Mouse (Mus musculus) heart, postnatal 36 days (tissue): ENCODE measurements around the gene Parp3. TPM values are rescaled to one million over a fixed set of nuclear protein-coding genes. Genes with fewer than 3 reads are reported as not detected.

ENCODE experiments used
- DNase-seq, 2 experiments: peaks; one replicate each; pipeline ENCODE4 v3.0.0; 2021 to 2022
- intact Hi-C: fragments of 180-260 bp; cut with DNase I; formaldehyde crosslinking; loops from one replicate; pipeline ENCODE4 v1.15.1; 2025
- total RNA-seq, 2 experiments: library from RNA; stranded (reverse); gene quantifications; 2 replicates each; pipeline ENCODE4 v1.2.3; 2021

Parp3 gene
- total RNA-seq, 2 experiments from 2014 or later = 27.2 to 33.7 TPM

DNA sequence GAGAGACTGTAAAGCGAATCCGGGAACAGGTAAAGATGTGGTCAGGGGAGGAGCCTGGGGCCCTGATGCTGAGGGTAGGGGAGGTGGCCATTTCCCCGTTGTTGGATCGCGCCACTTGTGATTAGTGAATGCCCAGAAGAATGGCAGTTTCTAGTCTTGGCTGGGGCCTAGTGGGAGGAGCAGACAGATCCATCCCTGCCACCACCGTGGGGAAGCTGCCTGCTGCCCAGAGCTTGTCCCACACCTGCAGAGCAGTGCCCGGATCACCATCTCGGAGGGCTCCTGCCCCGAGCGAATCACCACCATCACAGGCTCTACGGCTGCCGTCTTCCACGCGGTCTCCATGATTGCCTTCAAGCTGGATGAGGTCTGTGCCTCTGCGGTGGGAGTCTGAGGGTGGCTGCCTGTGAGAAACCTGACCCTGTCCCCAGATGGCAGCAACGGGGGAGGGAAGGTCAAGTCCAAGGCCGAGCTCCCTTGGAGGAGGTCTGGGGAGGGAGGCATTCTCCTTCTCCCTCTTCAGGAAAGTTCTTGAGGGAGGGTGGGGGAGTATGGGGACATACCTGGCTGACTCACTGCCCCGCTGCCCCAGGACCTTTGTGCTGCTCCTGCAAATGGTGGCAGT, 16.2 kb downstream of the Parp3 start:
- DNase-seq = no peak
- intact Hi-C loops = no loop called here

DNA sequence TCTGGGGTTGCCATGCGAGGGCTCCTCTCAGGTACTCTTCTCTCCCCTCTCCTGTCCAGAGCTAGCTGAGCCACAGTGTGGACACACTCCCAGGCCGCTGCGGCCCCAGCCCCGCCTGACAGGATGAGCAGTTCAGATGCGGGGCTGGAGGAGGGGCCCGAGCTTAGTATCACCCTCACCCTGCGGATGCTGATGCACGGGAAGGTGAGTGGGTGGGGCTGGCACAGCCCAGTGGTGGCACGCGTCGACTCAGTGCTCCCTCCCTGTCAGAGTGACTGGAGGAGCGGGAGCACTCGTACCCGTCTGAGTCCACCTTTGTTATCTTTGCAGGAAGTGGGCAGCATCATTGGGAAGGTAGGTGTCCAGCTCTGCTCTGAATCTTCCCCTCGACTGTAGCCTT, 16.8 kb downstream of the Parp3 start:
- intact Hi-C loops = no loop called here
- DNase-seq = no peak

DNA sequence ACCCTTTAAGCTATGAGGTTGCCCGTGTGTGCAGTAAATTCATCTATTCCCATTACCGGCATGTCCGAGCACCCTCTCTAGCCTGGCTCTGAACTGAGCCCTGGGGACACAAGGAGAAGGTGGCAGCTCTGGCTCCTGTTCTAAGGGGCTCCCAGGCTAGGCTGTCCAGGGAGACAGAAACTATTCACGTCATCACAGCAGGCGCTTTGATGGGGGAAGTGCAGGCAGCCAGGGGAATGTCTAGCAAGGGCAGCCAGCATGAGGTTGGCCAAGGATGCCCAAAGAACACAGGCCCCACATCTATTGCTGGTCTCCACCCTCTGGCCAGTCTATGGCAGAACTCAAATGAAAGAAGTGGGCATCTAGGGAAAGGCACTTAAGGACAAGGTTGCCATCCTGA, 18.8 kb downstream of the Parp3 start:
- intact Hi-C loops = no loop called here
- no peak for DNase-seq

DNA sequence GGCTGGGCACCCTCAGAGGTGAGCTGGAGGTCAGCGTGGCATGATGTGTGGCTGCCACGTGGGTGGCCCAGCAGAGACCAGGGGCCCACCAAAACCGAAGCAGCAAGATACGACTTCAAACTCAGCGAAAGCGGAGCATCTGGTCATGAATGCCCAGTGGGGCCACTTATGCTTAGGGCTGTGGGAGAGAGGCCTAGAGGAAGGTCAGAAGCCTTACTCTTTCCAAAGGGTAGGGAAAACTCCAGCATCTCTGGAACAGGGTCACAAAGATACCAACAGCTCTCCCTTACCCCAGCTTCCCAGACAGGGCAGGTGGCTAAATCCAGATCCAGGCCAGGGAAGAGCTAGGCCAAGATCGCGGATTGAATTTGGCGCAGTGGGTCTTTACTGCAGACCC, 19.6 kb downstream of the Parp3 start:
- intact Hi-C loops = no loop called here
- no peak for DNase-seq

DNA sequence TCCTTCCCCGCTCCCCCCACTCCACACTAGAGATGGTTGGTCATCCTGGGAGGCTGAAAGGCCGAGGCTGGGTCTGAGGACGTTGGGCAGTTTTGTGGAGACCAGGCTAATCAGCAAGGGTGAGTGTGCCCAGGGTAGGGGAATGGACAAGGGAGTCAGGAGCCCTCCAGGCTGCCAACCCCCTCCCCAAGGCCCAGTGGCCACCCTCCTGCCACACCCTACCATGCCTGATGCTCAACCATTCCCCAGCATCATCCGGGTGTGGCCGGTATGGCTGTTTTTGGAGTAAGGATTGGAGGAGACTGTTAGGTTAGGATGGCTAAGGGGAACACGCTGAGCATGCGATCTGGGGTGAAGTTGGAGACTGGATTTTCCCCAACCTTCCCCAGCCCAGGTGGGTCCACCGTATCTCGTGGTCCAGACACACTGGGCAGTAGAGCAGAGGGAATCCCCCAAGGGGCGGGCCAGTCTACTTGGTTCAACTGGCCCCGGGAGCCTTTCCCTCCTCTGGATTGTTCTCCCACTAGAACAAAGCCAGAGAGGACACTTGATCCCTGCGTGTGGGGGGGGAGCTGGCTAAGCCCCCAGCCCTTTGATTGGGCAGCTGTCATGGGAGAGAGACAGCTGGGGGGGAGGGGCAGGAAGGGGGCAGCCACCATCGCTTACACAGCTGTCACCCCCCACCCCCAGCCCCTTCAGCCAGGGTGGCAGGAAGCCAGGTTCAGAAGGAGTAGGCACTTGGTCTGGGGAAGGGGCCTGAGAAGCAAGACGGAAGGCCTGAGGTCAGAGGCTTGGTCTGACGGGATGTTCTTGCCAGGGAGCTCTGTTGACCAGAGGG, 20.2 kb downstream of the Parp3 start:
- DNase-seq = no peak
- intact Hi-C loops = no loop called here

DNA sequence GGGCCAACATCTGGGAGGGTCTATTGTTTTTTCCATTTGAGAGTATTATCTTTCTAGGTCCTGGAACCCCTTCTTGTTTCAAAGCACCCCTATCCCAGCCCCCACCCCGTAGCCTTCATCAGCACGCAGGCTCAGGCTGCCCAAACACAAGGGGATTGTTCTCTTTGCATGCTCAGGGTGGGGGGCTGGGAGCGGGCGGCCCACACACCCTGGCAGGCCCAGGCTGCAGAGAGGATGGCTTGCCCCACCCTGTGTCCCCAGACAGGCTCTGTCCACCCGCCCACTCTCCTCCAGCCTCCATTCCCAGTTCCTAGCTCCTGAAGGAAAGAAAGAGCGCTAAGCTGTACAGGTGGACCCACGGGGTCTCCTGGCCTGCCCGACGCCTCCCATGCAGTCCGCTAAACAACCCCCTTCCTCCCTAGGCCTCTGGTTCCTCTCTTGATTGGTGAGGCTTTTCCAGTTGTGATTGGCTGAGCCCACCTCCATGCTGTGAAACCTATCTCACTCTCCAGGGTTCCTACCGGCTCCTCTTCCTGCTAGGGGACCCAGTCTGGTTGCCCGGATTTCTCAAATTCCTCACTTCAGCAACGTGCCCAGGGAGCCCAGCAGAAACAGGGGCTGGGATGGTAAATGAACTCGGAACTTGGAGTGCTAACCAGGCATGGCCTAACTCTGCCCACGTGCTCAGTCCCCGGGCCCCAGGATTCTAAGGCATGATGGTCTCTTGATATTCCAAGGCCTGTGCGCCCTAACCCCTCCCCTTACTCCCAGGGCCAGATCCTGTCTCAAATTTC, 21.7 kb downstream of the Parp3 start:
- DNase-seq = no peak
- intact Hi-C loops = no loop called here

DNA sequence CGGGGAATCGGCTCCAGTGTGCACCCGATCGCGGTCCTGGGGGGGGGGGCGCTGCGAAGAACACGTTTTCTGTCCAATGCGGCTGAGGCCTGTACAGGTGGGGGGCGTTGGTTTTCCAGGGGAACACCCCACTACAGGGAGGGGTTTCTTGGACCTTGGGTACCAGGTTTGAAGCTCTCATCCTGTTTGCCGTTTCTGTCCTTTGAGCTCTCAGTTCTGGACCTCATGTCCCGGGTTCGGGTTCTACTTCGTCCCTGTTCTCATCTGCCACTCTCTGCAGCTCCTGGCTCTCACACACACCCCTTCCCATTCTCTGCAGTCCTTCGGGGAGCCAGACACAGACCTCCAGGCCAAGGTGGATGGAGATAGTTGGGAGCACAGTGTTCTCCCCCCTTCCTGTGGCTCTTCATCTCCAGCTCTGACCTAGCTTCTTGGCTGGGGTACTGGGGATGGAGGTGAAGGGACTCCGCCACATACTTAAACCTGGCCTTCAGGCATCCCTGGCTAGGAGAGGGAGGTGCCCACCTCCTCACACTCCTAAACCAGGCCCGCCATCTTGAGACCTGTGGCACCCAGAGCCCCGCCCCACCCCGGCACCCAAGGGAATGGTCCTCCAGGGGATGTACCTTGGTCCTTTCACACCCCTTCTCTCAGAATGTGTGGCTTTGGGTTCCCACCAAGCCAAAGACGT, 22.5 kb downstream of the Parp3 start:
- no peak for DNase-seq

DNA sequence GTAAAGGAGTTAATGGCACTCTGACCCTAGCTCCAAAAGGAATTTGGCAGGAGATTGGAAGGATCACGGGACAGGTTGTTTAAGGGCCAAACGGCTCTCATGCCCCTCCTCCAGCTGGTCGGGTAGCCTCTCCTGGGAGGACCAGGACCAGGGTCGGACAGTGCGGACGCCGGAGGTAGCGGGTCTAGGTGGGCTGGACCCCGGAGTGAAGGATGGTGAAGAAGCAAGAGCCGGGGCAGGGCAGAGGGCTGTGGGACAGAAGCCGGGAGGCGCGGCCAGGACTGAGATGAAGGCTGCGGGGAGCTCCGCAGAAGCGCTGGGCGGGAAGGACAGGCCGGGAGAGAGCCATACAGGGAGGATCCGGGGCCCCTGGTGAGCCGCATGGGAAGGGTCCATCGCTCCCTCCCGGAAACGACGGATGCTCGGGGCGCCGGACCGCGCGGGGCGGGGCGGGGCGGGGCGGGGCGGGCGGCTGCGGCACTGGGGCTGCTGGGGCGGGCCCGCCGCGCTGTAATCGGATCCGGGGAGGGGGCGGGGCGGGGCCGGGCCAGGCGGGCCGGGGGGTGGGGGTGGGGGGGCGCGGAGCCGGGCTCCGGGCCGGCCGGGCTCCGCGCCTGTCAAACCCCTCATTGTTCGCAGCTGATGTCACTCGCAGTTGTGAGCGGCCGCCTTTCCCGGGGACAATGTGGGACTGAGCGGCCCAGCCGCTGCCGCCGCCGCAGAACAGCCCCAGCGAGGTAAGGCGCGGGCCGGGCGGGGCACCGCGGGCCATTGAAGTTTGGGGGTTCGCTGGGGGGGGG, 23.3 kb downstream of the Parp3 start, which contains the start of gene Pcbp4:
Gene Pcbp4, plus strand, starts transcription at position 21 of the 800 bp plus-strand sequence.
- intact Hi-C loops = no loop called here
- DNase-seq = peak; percentile 71 to 74

More for the DNA sequence above, 22.5 kb downstream of the Parp3 start:
- intact Hi-C loops = no loop called here

DNA sequence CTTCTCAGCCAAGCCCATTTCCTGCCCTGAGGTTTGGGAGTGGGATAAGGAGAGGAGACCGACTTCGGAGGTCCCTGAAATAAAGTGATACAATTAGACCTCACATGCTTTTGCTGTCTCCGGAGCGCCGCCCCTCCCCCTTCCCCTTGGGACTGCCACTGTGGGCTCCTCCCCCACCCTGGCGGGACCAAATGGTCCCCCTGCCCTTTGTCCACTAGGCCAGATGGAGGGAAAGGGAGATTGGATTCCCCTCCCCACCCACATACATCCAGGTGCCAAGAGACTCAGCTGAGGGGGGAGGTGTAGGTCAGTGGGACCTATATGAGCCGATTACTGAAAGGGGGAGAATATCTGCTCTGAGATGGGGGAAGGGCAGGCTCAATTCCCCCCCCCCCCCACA, 23.9 kb downstream of the Parp3 start:
- intact Hi-C loops = no loop called here
- DNase-seq = no peak

DNA sequence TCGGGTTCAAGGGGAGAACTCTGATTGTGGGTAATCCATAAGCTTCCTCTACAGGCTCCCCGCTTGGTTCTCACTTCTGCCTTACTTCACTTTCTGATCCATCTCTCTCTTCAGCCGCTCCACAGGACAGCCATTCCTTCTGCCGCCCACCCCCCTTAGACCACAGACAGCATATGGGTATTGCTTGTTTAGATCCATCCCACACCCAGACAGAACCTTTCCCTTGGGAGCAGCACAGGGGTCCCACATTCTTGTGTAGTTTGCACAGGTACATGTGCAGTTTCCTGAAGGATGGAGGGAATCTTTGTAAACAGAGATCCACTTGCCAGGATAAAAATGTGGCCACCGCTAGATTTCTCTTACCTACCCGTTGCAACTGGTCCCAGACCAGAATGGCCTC, 24.4 kb downstream of the Parp3 start:
- intact Hi-C loops = no loop called here
- no peak for DNase-seq

DNA sequence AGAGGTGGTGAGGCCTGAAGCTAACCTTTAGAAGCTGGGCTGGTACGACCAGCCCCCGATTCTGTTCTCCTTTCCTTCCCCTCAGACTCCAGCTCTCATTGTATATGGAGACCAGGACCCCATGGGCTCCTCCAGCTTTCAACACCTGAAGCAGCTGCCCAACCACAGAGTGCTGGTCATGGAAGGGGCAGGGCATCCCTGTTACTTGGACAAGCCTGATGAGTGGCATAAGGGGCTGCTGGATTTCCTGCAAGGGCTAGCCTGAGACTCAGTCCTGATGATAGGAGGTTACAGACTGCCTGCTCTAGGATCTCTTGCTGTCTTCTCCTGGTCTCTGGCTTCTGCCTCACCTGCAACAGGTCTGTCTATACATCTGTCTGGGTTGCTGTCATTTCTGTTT, 24.9 kb downstream of the Parp3 start:
- DNase-seq = no peak
- intact Hi-C loops = no loop called here

DNA sequence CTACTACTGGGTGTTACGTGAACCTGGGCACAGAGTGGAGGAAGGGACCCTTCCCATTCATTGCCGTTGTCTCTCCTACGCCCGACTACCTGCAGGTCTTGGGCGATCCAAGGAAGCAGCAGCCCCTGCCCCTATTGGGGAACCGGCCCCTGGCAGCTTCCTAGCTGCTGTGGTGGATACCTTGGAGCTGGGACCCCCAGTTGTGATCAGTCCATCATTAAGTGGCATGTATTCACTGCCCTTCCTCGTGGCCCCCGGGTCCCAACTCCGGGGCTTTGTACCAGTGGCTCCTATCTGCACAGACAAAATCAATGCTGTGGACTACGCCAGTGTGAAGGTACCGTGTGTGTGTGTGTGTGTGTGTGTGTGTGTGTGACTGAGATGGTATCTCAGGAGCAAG, 25.5 kb downstream of the Parp3 start:
- DNase-seq = no peak
- intact Hi-C loops = no loop called here

DNA sequence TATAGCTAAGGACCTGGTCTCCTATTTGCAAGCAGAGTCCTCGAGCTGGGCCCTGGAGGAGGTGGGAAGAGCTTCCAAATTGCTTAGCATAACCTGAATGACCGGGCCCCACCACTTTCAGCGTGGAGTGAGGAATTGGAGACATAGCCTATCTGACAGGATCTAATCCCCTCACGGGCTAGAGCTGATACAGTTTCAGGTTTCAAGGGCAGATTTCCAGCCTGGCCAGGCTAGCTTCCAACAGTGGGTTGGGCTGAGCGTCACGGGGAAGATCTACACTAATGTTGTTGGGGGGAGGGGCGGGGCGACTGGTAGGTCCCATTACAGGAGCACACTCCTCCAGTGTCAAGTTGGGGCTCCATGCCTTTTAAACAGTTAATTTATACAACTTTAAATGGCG, 26.1 kb downstream of the Parp3 start:
- intact Hi-C loops = no loop called here
- peak; percentile 53 to 57 for DNase-seq

DNA sequence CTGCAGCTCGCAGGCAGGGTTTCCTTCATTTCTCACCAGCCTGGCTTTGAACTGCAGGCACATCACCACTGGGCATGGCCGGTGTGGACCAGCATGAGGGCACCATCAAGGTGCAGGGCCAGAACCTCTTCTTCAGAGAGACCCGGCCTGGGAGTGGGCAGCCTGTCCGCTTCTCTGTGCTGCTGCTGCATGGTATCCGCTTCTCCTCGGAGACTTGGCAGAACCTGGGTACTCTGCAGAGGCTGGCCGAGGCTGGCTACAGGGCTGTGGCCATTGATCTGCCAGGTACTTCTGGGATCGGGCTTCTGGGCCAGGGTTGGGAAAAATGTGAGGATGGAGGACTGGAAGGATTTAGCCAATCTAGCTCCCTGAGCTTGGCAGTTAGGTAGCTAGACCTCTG, 26.8 kb downstream of the Parp3 start:
- no peak for DNase-seq
- intact Hi-C loops = no loop called here

DNA sequence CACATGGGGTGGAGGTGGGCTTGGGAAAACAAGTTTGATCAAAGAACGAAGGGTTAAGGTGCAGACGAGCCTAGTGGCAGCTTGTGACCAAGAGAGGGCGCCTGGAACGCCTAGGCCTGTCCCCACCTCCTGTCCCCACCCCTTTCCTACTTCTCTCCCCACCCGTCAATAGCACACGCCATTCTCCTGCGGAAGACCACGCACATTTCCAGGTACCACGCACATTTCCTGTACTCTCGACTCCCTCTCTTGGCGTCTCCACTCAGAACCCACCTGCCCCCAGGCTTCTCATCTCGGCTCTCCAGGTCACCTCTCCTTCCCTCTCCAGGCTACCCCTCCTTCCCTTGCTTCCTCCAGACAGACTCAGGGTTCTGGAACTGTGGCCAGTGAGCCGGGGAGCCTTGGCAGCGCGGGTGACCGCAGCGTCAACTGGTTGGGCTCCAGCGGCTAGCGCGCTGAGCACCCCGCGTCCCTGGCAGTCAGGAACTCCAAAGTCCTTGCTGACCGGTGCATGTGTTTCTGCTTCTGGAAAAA, 28.2 kb downstream of the Parp3 start:
- peak; percentile 78 to 86 for DNase-seq
- intact Hi-C loops = loop anchor here (1.0 kb wide), 2 partner anchors 24 to 28 kb away; partner anchors contain the start of gene Parp3

DNA sequence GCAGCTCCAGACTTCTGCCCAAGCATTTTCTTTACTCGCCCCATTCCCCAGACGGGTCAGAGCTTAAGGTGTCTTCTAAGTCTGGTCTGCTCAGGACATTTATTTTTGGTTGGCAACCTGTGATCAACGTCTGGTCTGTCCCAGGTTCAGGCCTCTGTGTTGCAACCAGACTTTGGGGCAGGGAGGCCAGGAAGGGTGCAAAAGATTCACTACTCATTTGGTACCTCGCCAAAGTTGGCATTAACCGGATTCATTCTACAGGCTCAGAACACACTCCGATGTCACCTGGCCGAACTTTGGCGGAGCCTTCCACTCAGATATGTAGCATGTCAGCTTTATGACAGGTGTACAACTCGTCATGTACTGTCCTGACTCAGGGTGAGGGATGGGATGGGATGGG, 28.8 kb downstream of the Parp3 start:
- intact Hi-C loops = loop anchor here (1.0 kb wide), 2 partner anchors 24 to 28 kb away; partner anchors contain the start of gene Parp3

DNA sequence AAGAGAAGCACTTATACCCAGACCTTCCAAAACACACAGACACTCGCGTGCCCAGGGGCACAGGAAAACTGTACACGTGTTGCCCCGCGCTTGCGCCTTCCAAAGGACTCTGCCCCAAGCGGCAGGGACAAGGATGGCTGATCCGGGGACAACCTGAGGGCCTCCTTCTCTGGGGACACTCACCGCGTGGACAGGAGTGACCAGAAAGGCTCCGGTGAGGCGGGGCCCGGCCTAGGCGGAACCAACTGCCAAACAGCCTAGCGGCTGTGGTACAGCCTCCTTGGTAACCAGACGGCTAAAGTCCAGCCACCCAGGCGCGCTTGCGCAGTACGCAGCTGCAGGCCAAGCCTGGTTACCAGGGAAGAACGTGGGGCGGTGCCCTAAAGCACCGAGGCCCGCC, 29.4 kb downstream of the Parp3 start, which contains the start of the genes Abhd14b and Abhd14a:
Gene Abhd14b, plus strand, starts transcription at position 112 of the 400 bp plus-strand sequence.
Gene Abhd14a, minus strand, starts transcription at position 331 of the 400 bp plus-strand sequence.
- intact Hi-C loops = no loop called here
- DNase-seq = peak; percentile 94 to 95

More for the DNA sequence above, 28.8 kb downstream of the Parp3 start:
- DNase-seq = peak in 1 of 2 experiments; percentile 39

DNA sequence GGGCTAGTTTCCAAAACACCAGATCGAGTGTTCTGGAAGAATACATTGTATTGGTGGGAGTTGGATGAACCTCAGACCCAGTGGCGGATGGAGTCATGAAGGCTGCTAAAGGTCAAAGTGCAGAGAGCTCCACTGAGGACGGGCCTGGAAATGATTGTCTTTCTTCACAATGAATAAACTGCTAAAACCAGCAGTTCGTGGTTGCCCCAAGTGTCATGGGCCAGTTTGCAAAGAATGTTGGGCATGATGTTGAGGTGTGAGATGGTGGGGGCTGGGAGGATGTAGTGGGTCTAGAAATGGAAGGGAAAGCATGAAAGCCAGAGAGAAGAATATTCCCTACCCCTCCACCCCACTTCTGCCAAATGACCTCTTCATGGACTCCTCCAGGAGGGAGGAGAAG, 31.9 kb downstream of the Parp3 start:
- DNase-seq = no peak
- intact Hi-C loops = no loop called here

DNA sequence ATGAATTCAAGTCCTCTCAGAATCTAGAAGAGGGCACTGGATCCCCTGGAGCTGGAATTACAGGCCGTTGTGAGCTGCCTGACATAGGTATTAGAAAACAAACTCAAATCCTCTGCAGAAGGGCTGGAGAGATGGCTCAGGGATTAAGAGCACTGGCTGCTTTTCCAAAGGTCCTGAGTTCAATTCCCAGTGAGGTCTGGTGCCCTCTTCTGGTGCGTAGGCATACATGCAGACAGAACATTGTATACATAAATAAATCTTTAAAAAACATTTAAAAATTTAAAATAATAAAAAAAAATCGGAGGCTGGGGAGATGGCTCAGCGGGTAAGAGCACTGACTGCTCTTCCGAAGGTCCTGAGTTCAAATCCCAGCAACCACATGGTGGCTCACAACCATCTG, 34.1 kb downstream of the Parp3 start:
- intact Hi-C loops = no loop called here
- DNase-seq = no peak
